Mouse (Mus musculus): Measurements from ENCODE around the gene Fam19a5. TPM values are rescaled to one million over a fixed set of nuclear protein-coding genes. Genes with fewer than 3 reads are reported as not detected.

Fam19a5 gene
- total RNA-seq, 2 experiments from 2014 or later: 103 to 106 TPM

GRCm38 (mm10) chr15:87579861-87580260 is 35.8 kb downstream of the Fam19a5 start:
- no peak for DNase-seq (ENCODE audit: low spot score in 2 of 2)
- intact Hi-C loops (cut with DNase I): no loop called here

DNA sequence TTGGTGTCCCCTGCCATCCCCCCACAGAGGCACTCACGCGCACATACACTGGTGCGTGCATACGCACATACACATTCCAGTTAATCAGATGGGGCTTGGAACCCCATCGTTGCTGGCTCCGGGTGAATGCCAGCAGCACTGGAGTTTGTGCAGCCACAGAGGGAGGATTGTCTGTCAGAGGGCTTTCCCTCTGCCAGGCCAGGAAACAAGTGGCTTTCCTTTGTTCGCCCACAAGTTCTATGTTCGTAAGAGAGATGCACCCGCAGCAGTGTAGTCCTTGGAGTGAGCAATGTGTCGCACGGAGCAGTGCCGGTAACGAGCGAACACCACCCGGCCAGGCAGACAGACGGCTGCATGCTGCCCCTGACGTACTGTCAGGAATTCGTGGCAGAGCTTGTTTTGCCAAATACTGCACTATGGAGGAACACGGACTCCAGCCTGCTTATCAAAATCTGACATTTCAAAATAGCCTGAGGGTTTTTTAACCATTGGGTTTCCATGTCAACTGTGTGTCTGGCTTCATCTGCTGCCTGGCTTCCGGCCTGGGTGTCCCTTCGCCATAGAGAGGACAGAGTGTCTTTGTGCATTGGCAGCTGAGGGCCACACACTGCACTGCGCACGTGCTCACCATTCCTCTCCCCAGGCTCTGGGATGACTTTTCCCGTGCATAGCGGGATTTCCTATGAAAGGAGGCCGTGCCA is 40.0 kb downstream of the Fam19a5 start:
- intact Hi-C loops (cut with DNase I): no loop called here

DNA sequence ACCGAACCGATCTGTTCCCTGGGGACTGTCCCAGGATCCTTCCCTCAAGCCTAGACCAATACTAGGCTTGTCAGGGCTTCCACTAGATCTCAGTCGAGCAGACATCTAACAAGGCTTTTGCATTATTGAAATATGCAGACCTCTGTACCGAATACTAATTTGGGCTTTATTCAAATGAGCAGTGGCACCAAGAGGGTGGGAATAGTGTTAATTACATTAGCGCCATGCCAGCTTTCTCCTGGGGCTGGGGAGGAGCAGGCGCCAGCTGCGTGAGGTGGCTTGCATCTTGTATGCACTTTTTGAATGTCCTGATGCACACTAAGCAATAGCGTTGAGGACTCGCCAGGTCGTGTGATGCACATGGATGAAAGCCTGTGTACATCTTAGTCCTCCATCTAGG is 46.9 kb downstream of the Fam19a5 start:
- no peak for DNase-seq (ENCODE audit: low spot score in 2 of 2)
- intact Hi-C loops (cut with DNase I): no loop called here

More for the DNA sequence above, 40.0 kb downstream of the Fam19a5 start:
- peak; percentile 37 to 60 for DNase-seq (ENCODE audit: low spot score in 2 of 2)

DNA sequence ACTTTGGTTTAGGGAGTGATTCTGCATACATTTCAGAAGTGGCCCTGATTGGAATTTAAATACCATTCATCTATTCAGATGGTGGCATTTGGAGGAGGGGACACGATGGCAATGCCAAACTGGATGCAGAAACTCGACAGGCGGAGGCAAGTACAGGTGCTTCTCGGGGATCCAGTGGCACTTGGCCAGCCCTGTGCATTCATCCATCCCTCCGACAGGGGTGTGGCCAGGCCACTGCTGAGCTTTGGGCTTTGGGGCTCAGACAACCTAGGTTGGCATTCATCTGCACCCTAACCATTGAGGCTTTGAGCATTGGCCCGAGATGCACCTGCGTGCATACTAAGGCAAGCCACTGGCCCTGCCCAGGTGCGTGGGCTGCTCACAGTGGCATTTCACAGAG is 52.6 kb downstream of the Fam19a5 start:
- DNase-seq (ENCODE audit: low spot score in 2 of 2): no peak
- intact Hi-C loops (cut with DNase I): no loop called here

DNA sequence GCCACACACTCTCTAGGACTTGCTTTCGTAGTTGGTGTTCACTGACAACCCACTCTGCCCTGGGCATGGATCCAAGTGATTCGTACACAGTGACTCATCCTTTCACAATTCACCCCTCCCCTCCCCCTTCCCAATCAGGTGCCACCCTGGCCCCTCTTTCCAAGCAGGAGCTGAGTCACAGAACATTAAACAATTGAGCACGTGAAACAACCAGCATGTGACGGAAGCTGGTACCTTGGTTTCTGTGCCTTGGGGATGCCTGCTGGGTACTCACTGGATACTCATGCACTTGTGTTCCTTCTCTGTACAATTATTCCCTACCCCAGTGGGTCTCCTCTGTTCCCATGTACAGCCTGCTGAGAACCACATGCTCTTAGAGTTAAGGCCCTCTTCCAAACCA is 53.0 kb downstream of the Fam19a5 start:
- intact Hi-C loops (cut with DNase I): no loop called here
- peak; percentile 60 to 80 for DNase-seq (ENCODE audit: low spot score in 2 of 2)

GRCm38 (mm10) chr15:87597766-87598165 is 53.7 kb downstream of the Fam19a5 start:
- intact Hi-C loops (cut with DNase I): no loop called here
- DNase-seq (ENCODE audit: low spot score in 2 of 2): no peak

DNA sequence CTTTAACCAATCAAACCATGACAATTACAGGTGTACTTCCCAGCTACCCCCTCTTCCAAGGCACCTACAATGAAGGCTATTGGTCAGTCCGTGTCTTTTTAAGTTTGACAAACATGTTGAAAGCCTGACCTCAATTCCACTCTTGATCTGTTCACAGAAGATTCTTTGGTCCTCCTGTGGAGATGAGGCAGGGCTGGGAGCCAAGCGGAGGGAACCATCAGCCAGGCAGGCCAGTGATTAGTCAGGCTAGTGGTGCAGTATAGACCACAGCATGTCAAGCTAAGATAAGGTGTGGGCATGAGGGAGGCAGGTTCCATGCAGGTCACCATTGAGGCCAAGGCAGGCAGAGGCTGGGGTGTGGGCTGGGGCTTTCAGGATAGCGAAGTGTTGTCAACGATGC is 54.5 kb downstream of the Fam19a5 start:
- intact Hi-C loops (cut with DNase I): no loop called here
- DNase-seq (ENCODE audit: low spot score in 2 of 2): no peak

GRCm38 (mm10) chr15:87603316-87603715 is 59.2 kb downstream of the Fam19a5 start:
- intact Hi-C loops (cut with DNase I): no loop called here
- DNase-seq (ENCODE audit: low spot score in 2 of 2): no peak

DNA sequence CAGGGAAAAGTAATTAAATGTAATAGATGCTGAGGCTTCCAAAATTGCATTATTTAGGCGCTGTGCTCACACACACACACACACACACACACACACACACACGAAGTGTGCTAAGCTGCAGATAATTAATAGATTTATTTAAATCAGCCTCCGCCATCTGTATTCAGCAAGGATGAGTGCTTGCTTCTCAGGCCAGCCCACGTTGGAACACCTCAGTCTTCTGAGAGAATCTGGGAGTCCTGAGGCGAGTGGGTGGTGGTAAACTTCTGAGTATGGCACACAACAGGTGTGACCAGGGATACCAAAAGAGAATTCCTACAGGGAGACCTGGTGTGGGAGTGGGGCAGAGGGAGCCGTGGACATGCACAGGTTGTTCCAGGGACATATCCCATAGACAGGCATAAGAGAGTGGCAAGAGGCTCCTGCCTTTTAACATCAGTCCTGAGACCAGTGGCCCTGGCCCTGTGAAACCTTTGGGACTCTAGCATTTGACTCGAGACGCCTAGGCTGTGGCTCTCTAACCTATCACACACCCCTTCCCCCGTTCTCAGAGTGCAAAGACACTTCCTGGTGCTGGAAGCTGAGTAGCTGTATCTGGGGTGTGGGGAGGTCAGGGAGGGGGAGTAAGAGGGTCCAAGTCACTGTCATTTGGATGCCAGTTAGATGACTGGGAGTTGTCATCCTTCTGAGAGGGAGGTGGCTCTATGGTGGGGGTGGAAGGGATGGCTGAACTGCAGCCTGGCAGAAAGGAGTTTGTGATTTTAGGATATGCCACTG is 61.6 kb downstream of the Fam19a5 start:
- intact Hi-C loops (cut with DNase I): no loop called here
- peak; percentile 26 to 58 for DNase-seq (ENCODE audit: low spot score in 2 of 2)

DNA sequence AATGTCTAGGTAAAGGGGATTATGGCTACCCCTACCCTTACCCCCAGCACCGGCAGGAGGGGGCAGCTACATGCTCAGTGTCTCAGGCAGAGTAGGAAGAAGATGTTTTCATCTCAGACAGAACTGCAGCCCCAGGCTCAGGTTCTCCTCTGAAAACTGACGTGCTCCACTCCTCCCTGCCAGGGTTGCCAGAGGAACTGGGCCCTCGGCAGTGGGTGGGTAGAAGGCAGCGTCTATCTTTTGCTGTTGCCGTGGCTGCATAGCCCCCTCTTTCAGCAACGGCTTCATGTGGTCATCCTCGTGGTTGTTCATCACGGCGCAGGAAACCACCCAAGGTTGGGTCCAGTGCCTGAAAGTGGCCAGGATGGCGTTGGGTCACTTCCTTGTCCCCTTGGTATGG is 62.6 kb downstream of the Fam19a5 start:
- intact Hi-C loops (cut with DNase I): no loop called here
- peak; percentile 61 to 77 for DNase-seq (ENCODE audit: low spot score in 2 of 2)

- no peak for DNase-seq (ENCODE audit: low spot score in 2 of 2)
- intact Hi-C loops (cut with DNase I): no loop called here
Measured at GRCm38 (mm10) chr15:87609236-87609635, 65.1 kb downstream of the Fam19a5 start.

DNA sequence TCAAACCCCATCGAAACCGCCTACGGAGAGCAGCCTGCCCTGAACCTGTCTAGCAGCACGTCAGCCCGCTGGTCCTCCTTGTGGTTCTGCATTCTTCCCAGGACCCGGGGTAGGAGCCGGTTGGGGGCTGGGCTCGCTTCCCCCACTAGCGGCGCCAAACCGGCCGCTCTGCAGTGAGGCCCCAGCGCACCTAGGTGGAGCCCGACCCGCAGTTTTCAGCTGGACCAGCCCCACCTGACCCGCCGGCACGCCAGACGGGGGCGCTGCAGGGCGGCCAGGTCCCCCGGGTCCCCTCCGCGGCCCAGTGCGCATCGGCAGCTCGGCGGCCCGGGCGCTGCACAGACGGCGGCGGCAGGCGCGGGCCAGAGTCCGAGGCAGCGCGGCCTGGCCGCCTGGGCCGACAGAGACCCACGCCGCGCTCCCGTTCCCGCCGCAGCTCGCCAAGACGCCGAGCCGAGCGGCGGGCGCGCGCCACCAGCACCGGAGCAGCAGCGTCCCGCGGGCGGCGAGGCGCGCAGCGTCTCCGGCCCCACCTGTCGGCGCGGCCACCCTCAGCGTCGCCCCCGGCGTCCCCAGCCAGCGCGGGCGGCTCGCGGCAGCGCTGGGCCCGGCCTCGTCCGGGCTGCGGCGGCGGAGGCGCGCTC is 80.0 kb downstream of the Fam19a5 start:
- DNase-seq (ENCODE audit: low spot score in 2 of 2): peak; percentile 90
- intact Hi-C loops (cut with DNase I): loop anchor here (2.0 to 10.0 kb wide), 5 partner anchors 77 to 851 kb away; no protein-coding TSS in a partner anchor

GRCm38 (mm10) chr15:87624610-87625091 is 80.6 kb downstream of the Fam19a5 start:
- DNase-seq (ENCODE audit: low spot score in 2 of 2): no peak
- intact Hi-C loops (cut with DNase I): loop anchor here (2.0 to 10.0 kb wide), 6 partner anchors 77 to 1028 kb away; no protein-coding TSS in a partner anchor

DNA sequence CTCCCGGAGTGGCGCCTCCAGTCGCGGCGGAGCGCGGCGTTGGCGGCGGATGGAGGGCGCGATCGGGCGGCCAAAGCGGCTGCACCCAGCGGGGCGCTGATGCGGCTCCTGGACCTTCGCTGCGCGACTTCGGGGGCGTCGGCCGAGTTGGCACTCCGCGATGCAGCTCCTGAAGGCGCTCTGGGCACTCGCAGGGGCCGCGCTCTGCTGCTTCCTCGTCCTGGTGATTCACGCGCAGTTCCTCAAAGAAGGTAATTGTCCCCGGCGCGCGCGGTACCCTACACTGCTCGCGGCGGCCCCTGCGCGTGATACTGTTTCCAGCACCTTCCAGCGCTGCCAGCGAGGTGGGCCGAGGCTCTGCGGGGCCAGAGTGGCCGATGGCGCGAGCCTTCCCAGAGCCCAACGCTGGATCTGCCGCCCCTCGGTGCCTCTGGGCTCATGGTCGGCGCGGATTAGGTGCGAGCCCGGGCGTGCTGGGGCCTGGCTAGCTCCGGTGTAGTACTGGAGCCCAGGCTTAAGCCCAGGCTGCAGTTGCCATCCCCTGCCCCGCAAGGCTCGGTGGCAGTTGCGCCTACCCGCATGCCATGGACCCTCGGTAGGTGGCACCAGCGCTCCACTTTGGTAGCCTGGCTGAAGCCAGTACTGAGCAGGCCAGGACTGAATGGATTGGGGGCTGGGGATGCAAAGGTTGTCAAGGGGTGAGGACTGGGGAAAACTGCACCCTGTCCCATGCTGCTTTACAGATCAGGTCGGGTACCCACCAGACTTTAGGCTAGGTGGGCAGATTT is 81.3 kb downstream of the Fam19a5 start:
- intact Hi-C loops (cut with DNase I): loop anchor here (2.0 to 10.0 kb wide), 7 partner anchors 251 to 1027 kb away; no protein-coding TSS in a partner anchor
- peak; percentile 86 to 92 for DNase-seq (ENCODE audit: low spot score in 2 of 2)

GRCm38 (mm10) chr15:87635272-87635671 is 91.2 kb downstream of the Fam19a5 start:
- intact Hi-C loops (cut with DNase I): no loop called here
- DNase-seq (ENCODE audit: low spot score in 2 of 2): no peak

DNA sequence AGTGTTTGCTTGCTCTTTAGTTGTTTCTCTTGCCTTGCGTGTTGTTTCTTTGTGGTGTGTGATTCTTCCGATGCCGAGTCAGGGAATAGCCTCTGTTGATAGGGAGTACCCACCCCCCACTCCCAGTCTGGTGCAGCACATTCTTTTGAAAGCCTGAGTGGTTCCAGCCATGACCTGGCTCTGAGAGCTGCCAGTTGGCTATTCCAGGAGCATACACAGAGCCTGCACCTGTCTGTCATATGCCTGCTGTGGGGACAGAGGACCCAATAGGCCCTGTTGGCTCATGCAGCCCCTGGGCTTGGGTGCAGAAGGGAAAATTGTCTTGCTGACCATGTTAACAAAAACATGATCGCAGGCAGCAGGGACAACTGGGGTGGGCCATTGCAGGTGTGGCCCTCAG is 92.3 kb downstream of the Fam19a5 start:
- intact Hi-C loops (cut with DNase I): no loop called here
- no peak for DNase-seq (ENCODE audit: low spot score in 2 of 2)

GRCm38 (mm10) chr15:87637234-87637633 is 93.1 kb downstream of the Fam19a5 start:
- no peak for DNase-seq (ENCODE audit: low spot score in 2 of 2)
- intact Hi-C loops (cut with DNase I): no loop called here

GRCm38 (mm10) chr15:87638270-87638669 is 94.2 kb downstream of the Fam19a5 start:
- no peak for DNase-seq (ENCODE audit: low spot score in 2 of 2)
- intact Hi-C loops (cut with DNase I): no loop called here

DNA sequence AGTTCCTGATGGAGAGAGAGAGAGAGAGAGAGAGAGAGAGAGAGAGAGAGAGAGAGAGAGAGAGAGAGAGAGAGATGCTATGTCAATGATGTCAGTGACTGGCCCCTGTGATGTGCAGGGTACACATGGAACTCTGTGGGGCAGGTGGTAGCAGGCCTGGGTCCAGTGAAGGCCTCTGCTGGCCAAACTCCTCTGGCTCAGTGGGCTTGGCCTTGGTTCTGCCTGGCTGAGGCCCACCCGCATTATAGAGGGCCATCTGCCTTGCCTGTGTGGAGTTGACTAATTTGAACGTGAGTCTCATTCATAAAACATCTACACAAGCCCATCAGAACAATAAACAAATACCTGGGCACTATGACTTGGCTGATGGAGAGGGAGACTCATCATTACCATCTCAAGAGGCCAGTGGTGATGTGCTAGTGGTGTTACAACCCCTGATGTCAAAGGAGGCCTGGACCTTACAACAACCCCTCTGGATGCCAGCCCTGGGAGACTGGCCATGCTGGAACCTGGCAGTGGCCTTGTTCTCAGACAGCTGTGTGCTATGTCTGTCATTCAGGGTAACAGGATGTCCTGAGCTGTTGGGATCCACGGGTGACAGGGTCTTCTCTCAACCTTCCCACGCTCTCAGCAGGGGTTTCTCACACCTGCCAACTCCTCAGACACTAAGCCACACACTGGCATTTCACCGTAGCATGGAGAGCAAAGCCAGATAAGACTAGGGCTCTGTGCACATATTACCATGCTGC is 102.4 kb downstream of the Fam19a5 start:
- intact Hi-C loops (cut with DNase I): no loop called here
- no peak for DNase-seq (ENCODE audit: low spot score in 2 of 2)

All from left cerebral cortex, postnatal 14 days (tissue).